Mouse (Mus musculus) embryo, embryonic 9.5 days (tissue): ENCODE measurements around the gene Orc1.

ENCODE experiments used
- DNase-seq: peaks from one replicate; pipeline ENCODE4 v3.0.0-alpha.2; 2017; ENCODE audit errors: extremely low spot score

Orc1 gene

DNA sequence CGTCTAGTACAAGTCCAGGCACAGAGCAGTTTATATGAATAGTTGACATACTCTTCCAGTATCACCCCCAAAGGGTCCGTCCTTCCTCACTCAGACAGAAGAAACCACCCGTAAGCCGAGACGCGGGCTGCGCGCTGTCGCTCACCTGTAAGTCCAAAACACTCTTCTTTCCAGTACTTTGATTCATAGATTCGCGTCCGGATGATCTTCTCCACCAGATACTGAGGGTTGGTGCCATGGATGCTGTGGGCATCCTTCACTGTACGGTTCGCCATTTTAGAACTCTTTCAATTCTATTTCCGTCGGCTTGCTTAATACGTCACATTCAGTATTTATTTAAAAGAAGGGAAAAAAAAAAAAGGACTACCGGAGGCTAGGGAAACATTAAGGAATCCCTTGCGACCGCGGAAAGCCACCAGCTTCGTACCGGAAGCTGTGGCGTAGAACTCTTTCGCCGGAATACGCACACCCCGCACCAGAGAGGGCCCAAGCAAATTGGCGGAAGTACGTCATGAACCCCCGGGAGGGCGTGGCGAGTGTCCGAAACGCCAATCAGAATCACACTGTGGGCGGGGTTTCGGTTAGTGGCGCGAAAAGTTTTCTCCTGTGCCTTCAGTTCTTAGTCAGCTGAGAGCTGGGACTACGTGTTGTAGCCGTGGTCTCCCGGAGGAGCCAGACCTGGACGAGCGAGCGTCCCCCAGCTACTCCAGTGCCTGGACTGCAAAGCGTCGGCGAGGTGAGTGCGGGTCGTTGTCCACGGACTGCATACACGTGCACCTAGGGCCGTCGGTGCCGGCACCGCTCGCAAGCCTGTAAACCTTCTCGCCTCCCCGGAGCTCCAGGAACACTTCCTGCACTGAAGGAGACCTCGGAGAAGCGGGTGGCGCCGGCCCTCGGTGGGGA lies at the start of gene Orc1, which contains the start of gene Prpf38a:
Orc1 (plus strand) TSS at position 584 of the 903 bp plus-strand sequence.
Prpf38a (minus strand) TSS at position 497 of the 903 bp plus-strand sequence.
- peak; percentile 98 for DNase-seq

DNA sequence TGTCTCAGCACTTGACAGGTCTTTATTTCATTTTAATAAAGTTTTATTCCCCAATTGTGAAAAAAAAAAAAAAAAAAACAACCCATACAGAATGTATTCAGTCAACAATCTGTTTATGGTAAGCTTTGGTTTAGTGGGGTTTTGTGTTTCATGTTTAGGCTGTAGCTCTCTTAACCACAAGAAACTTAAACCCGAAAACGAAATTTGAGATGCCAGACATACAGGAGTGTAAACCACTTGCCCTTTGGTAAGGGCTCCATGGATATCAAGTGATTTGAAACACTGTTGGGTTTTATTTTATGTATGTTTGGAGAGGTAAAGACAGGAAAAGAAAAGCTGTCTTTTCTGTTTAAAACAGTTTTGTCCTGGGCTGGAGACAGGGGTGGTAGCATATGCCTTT lies 39.5 kb upstream of the Orc1 start:
- no peak for DNase-seq

DNA sequence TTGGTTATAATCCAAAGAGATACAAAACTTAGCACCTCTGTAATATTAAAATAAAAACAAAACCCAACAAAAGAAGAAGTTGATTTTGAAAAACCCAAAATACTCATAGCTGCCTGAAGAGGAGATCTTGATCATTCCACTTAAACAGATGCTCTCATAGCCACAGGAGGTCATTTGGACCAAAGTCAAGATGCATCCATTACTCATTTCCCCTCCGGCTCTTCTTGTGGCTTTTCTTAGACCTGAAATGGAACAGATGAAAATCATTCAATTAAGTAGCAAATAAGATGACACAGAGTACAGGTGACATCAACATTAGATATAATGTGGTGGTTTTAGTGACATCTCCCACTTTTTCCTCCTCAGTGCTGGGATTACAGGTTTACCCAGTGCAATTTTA lies 14.2 kb upstream of the Orc1 start:
- DNase-seq, result no peak

DNA sequence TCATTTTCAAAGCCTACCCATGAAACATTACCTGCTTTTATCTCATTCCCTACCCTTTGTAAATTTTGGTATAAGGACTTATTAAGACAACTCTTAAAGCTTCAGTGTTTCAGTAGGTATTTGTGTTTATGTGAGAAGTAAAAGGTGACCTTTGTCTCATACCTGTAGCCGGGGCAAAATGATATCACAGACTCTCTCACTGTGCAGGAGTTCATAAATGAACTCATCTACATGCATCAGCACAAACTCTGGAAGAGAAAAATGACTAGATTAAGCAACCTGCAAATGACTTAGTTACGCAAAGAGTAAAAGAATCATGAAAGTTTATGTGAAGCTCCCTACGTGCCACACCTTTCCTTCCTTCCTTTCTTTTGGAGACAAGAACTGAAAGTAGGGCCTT lies 6.6 kb upstream of the Orc1 start:
- no peak for DNase-seq

DNA sequence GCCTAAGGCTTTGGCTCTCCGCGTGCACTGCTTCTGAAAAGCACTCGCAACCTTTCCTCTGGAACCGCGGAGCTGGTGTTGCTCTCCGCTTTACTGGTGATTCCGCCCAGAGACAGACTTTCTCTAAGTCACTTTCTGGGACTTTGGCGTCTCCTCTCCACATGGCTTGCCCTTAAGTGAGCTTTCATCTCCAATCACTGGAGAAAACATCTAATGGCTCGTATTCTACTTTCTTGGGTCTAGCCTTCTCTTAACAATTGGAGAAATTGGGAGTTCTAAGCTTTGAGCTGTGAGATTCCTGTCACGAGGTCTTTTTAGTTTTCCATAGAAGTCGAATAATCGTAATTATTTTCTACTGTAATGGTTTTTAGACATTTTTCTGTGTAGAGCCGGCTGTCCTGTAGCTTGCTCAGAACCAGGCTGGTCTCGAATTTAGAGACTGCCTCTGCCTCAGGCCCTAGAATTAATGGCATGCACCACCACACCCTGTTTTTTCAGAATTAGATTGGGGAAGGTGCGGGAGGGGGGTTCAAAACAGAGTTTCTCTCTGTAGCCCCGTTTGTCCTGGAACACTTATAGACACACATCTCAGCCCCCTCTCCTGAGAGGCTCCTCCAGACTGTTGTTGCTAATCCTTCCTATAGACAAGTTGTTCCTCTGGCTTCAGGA lies 654 bp downstream of the Orc1 start:
- no peak for DNase-seq

DNA sequence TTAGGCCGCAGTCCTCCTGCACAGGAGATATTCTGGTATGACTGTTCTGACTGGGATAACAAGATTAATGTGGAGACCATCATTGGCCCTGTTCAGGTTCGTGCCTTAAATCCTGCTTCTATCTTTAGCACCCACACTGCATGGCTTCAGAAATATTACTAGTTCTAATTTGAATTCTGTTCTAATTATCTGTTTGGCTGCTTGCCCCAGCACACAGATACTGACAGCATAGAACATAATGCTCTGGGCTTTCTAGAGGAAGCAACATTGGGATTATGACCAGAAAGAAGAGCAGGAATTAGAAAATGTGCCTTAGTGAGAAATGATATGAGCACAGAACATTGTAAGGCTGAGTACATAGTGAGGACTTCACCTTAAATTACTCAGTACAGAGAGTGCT lies 14.2 kb downstream of the Orc1 start:
- DNase-seq, result no peak

DNA sequence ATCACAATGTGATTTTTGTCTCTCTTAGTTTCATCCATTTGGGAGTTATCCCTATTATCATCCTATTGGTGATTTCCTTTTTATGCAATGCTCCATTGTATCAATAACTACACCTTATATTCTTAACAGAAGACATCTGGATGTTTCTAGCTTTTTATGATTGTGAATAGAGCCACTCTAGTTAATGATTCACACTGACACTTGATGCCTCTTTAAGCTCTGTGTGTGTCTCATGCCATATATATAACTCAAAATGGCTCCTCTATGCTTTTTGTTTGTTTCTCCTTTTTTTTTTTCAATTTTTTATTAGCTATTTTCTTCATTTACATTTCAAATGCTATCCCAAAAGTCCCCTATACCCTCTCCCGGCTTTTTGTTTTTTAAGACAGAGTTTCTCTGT lies 16.6 kb downstream of the Orc1 start:
- DNase-seq, result no peak

DNA sequence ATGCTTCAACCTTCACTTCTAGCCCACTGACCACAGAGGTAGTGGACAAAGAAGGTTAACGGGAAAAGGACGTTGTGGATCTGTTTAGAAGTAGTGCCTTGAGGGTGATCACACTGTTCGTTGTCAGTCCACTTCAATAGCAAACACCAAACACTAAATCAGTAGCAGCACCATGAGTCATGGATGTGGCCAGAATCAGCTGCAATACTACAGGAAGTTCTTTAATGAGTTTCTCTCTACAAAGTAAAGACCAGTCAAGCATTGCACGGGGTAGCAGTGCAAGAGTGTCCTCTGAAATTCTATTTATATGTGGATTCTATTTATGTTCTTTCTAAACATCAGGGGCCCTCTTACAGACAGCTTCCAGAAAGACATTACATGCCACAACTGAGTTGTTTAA lies 19.1 kb downstream of the Orc1 start:
- DNase-seq, result no peak

DNA sequence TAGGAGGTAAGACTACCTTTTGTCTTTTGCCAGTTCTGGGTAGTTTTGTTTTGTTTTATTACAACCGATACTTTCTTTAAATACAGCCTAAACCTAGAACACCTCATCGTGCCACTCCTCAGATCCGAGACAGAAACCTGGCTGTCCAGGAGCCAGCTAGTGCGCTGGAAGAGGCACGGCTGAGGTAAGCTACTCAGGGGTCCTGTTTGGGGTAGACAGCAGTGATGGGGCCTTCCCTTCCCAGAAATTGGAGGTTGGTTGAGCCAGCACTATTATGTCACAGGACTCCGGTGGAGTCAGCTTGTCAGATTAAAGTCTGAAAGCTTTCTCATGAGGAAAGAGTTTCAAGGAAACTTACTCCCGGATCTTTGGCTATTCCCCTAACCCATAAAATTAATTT lies 22.6 kb downstream of the Orc1 start:
- DNase-seq, result no peak

DNA sequence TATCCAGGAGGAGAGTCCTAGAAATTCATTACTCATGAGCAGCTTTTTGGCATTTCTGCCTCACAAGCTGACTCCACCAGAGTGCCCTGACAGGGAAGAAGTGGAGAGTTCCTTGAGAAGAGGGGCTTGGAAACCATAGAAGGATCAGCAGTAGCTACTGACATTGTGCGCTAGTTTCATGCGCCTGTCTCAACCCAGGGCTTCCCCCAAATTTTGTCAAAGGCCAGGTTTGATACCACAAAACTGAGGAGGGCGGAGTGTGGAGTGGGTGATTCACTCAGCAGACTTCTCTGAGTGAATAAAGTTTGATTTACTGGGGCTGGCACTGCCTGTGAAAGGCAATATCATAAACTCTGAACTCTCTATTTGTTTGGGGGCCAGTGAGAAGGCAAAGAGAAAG lies 29.4 kb downstream of the Orc1 start:
- DNase-seq, result no peak

DNA sequence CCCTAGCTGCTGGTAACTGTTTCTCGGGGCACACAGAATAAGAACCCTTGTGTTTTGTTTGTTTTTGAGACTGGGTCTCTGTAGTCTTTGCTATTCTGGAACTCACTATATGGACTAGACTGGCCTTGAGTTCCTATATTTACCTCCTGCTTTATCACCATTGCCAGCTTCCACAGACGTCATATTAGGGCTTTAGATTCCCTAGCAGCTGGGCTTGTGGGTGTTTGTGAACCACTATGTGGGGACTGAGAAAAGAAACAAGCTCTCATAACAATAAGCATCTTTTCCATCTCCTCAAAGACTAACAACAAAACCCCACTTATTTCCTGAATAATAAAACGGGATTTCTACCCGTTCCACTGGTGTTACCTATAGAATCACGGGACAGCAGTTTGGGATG lies 31.7 kb downstream of the Orc1 start:
- no peak for DNase-seq

DNA sequence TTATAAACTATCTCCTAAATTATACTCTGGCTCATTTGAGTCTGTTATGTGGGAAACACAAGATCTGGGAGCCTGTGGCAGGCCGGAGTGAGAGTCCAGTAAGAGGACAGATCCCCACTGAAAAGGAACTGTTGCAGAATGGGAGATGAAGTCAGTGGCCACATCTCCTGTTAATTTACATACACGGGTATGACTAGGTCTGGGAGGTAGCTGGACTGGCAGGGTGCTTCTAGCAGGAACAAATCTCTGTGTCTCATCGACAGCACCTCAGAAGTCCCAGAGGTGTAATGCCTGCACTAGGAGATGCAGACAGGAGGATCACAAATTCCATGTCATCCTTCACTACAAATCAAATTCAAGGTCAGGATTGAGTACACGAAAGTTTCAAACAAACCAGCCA lies 39.4 kb downstream of the Orc1 start:
- DNase-seq, result no peak

DNA sequence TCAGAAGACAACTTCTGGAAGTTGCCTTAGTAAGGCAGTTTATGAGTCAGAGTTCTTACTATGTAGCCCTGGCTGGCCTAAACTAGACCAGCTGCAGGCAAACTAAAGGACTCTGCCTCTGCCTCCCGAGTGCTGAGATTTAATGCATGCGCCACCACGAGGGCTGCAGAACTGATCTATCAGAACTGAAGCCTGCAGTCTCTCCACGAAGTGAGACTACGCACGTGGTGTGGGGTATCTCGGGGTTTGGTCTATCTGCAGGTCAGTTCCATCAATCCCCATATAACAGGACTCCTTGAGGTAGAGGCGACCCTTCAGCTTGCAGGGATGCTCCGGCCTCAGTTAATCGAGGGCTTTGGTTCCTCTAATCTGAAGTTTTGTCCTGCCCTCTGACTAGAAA lies 39.9 kb downstream of the Orc1 start:
- no peak for DNase-seq

DNA sequence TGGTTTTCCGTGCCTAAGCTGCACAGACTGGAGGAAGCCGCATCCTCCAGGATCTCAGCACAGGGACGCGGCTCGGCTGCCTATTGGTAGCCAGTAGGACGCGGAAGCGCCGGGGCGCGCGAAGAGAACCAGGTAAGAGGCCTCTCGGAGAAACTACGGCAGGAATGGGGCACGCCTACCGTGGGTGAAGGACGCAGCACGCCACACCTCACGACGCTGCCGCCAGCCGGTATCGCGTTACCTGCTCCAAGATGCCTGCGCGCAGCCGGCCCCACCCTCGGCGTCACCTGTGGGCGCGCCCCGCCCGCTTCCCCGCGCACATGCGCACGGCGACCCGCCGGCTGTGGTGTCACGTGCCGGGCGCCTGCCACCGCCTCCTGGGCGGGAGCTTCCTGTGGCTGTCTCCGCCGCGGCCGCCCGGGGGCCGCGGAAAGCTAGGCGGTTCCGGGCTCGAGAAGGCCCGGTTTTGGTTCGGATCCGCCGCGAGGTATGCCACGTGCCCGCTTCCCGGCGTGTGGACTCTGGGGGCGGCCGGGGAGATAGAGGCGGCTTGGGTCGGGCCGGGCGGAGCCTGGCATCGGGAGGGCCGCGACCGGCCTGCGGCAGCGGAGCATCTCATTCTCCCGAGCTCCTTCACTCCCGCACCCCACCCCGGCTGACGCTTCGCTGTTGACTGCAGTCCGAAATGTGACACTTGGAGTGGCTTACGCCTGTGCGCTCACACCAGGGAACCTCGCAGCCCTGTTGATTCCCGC lies 40.5 kb downstream of the Orc1 start, which contains the start of gene Cc2d1b:
Cc2d1b (plus strand) TSS at position 354 of the 755 bp plus-strand sequence.
- DNase-seq, result peak; percentile 94

DNA sequence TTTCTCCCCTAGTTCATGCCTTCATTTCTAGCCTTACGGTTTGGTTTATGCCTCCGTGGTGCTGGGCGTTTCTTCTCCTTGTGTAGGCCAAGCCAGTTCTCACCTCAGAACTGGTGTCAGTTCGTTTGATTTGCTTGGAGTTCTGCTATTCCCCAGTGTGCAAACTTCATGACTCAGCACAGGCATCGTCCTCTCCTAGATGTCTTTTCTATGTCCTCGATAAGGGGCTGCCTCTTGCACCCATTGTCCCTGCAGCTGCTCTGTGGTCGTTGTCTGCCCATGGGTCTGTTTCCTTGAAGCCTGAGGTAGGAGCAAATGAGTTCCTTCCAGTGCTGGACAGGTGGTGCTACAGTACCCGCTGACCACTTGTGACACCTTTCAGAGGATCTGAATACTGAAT lies 41.3 kb downstream of the Orc1 start:
- peak; percentile 20 for DNase-seq

DNA sequence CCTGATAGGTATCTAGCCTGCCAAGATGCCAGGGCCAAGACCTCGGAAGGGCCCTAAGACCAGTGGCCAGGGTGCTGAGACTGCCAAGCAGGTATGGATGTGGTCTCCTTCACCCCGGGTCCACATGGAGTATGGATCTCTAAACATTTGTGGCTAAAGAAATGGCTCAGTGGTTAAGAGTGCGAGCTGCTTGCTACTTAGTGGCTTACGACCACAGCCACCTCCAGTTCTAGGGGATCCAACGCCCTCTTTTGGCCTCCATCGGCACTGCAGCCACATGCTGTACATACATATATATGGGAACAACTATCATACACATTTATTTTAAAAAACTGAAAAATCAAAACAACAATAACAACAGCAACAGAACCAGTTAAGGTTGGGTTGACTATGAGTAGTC lies 42.3 kb downstream of the Orc1 start:
- DNase-seq, result no peak

DNA sequence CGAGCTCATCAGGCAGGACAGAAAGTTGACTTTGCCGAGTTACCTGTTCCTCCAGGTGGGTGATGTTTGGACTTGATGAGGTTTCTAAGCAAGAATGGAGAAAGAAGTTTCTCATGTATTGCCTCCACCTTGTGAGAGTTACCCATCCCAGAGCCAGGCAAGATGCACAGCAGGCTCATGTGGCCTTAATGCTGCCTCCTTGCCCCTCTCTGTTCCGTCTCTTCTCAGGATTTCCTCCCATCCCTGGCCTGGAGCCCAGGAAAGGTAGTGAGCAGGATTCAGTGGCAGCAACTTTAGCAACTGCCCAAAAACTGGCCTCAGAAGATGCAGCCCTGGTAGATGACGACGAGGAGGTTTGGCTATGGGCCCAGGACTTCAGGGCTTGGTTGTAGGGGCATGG lies 47.8 kb downstream of the Orc1 start:
- no peak for DNase-seq

DNA sequence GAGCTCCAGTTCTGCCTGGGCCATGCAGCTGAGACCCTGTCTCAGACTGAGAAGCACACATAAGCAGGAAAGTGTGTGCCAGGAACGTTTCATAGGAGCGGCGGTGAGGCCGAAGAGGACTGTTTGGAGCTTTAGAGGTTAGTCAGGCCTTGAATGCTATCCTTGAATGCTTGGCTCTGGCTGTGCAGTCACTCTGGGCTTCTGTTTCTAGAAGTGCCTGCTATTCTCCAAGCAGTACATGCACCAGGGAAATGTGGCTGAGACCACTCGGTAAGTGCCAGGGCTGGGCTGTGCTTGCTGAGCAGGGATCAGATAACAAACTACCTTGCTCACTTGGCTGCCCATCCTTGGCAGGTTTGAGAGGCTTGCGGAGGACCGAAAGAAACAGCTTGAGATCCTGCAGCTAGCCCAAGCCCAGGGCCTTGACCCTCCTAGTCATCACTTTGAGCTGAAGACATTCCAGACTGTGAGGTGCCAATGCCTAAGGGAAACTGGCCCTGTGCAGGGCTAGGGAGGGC lies 50.2 kb downstream of the Orc1 start:
- DNase-seq, result no peak

DNA sequence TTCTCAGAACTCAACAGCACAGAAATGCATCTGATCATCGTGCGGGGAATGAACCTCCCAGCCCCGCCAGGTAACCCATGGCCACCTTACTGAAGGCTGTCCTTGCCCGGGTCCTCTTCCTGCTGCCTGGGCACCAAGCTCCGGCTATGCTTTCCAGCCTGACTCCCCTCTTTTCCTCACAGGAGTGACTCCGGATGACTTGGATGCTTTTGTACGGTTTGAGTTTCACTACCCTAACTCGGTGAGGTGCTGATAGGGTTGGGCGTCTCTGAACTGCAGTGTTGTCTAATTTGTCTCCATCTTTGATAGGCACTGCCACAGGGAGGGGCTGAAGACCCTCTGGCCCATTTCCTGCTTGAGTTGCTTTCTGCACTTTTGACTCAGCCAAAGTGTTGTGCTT lies 50.9 kb downstream of the Orc1 start:
- DNase-seq, result no peak

DNA sequence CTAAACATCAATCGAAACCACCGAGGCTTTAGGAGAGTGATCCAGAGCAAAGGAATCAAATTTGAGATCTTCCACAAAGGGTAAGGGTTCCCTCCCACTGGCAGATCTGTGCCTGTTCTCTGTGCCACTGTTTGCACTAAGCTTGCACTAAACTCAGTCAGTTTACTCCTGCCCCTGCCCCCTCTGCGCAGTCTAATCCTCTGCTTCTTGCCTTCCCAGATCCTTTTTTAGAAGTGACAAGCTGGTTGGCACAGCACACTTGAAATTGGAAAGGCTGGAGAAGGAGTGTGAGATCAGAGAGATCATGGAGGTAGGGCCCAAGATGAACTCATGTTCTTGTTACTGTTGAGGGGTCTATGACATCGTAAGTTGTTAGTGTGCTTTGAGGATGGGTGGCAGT lies 52.4 kb downstream of the Orc1 start:
- DNase-seq, result no peak

DNA sequence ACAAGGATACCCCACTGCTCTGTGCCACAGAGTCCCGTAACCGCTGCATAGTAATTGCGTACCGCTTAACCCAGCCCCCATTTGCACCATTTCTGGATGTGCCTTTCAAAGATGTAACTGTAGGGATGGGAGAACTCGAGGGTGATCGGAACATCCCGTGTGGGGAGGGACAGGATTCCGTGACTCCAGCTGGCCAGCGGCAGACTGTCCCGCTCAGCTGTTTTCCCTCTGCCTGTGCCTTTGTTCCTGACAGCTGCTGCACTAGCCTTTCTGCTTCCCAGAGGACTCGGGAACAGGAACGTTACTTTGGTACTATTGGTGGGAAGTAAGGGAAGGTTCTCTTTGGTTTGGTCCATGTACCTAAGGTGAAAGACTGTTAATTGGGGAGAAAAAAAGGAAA lies 54.5 kb downstream of the Orc1 start:
- DNase-seq, result no peak

DNA sequence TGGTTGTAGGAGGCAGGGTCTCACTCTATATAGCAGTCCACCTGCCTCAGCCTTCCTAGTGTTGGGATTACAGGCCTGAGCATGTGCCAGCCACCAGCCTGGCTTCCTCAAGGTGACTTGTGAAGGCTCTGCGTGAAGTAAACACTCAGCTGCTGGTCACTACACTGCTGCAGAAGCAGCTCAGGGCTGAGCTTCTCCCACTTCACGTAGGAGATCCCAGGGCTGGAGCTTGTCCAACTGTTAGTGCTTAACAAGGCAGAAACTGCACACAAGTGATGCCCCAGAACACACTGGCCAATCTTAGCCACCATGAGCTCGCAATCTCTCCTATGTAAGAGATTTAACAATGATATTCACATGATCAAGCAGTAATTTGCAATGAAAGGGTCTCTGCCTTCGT lies 55.5 kb downstream of the Orc1 start:
- no peak for DNase-seq
